Mouse (Mus musculus) spleen, adult 12 weeks (tissue): ENCODE measurements at regions not wholly inside any gene's neighbourhood (a gene's known extent, or its start where the extent isn't known, plus 50 kb on each side); places are given as distances from the start of the nearest gene placed in this dataset.

Source experiments
- DNase-seq: peaks from one replicate; pipeline ENCODE4 v3.0.0; 2022; ENCODE audit warnings: low spot score

- DNase-seq, result no peak
Observed at GRCm38 (mm10) chr10:17001320-17001719, 721.7 kb upstream of the Cited2 start.

DNA sequence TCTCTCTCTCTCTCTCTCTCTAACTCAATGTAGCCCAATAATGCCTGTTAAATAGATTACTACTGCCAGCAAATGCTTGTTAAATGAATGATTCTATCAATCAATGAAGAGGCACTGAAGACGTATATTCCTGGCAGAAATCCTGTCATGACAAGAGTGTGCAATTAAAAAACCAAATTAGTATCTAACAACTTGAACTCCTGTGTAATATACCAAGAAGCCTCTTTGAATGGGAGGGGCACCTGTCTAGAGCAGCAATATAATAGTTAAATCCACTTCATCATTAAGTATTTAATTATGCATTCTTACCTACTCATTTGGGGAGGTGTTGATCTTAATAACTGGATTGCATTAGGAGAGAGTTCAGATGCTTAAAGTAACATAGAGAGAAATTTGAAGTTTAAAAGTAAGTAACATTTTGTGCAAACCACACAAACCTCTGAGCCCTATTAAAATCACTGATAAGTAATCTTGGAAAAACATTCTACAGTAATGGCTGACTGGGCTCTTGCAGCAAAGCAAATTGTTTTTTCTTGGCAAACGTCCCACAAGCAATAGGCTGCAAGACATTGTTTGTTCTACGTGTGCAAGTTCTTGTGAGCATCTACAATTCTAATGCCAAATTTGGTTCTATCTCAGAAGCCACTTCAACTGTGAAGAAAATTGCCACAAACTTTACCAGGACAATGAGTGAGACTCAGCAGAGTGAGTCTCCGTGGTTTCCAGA, 719.7 kb upstream of the Cited2 start:
- no peak for DNase-seq

- no peak for DNase-seq
Observed at GRCm38 (mm10) chr10:17008683-17009082, 714.3 kb upstream of the Cited2 start.

DNA sequence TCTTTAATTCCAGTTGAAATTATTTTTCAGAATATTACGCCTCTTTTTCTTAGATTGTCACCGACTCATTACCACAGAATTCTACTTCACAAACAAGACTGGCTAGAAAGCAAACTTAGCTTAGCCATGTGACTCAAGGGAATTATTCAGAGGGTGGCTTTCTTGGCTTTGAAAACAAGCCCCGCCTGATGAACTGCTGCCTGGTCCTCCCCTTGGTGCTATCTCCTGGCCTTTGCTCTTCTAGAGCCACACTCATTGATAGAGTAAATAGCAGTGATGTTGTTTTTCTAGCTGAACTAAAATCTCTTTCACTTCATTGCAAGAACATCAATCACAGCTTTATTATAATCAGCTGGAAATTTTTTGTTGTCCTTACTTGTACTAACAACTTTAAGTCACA, 713.0 kb upstream of the Cited2 start:
- no peak for DNase-seq

GRCm38 (mm10) chr10:17011876-17012275, 711.1 kb upstream of the Cited2 start:
- no peak for DNase-seq

GRCm38 (mm10) chr10:17012541-17012975, 710.5 kb upstream of the Cited2 start:
- DNase-seq, result no peak

DNA sequence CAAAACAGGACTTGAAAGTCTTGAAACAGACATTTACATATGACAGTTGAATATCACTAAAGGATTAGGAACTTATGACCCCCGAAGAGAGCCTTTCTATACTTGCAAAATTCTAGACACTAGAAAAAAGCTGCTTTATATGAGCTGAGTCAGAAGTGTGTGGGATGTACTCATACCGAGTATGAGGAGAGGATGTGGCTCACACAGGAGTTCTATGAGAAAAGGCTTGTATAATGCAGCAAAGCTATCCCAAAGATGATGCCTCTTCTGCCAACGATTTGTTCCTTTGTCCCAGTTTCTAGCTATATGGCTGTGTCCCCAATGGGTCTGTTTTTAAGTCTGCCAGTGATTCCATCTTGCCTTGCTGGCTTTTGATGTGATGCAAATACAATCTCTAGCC, 708.2 kb upstream of the Cited2 start:
- no peak for DNase-seq

- DNase-seq, result no peak
Observed at GRCm38 (mm10) chr10:17016854-17017253, 706.2 kb upstream of the Cited2 start.

GRCm38 (mm10) chr10:17022216-17023158, 700.5 kb upstream of the Cited2 start:
- no peak for DNase-seq

DNA sequence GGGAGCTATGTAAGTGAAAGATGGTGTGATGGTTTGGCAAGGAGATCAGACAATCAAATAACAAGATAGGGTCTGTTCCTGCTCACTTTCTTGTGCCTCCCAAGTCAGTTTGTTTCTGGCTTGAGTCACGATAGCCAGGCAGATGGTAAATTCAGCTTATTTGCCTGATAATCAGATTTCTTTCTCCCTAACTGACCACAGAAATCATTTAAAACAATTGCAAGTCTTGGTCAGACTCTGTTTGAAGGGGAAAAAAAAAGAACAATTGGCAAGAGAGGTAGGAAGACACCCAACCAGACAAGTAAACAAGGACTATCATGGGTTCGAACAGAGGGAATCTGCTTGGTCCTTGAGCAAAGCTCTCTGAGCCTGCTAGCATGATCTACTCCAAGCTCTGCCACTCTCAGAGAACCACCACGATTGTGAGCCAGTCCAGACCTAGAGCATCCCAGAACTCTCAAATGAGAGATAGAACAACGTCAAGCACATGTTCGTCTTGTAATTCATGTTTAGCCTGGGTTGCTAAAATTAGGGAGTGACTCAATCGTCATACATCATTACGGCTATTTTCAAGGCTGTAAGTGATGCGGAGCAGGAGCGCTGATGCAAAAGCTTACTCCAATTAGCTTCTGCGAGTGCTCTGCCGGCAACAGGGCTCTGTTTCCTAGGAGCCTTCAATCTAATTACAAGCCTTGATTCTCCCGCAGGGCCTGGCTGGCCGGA, 699.3 kb upstream of the Cited2 start:
- DNase-seq, result no peak

DNA sequence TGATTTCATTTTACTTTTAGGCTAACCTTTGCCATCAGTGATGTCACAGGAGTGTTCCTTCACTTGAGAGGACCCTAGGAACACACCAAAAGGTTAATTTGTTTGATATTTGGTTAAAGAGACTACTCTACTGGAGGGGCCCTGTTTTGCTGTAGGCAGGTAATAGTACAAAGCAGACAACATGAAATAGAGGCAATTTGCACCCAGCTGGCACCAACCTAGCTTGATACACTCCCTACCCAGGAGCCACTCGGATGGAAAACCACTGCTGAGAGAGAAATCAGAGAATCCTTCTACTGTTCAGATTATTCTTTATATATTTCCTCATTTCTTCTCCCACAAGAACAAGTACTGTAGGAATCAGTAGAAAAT, 698.7 kb upstream of the Cited2 start:
- DNase-seq, result no peak

DNA sequence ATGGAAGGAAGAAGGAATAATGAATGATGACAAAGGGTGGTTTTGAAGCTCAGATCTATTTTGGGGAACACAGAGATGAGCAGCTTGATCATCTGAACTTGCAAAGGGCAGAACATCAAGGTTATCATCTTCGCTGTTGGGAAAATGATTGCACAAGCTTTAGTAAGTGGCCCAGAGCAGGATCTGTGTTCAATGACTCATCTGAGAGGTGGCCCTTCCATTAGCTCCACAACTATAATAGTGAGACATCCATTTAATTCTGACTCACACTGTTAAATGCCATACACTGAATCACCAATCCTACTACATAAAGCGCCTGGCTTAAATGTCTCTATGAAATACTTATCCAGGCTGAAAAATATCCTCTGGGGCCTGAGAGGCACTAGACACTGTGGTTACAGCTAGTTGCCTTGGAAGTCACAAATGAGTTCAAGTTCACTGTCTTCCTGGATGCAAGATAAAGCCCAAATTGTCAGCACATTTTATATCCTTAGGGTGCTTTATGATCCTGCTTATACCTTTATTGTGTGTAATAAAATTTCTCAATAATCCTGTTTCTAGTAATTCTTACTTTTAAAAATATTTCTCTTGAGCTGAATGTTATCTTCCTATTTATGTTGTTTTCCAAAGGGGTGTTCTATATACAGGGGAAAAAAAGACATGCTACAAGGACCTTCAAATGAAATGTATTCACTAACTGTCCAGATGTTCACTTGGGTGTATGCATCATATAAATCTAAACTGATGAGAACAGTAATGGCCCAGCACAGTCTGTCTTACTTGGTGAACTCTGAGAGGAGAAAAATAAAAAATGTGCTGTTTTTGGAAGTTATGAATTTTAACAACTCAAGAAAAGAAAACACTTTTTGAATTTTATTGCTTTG, 687.9 kb upstream of the Cited2 start:
- DNase-seq, result no peak

GRCm38 (mm10) chr10:17038259-17039043, 684.6 kb upstream of the Cited2 start:
- no peak for DNase-seq

- no peak for DNase-seq
Observed at GRCm38 (mm10) chr10:17042090-17042489, 680.9 kb upstream of the Cited2 start.

DNA sequence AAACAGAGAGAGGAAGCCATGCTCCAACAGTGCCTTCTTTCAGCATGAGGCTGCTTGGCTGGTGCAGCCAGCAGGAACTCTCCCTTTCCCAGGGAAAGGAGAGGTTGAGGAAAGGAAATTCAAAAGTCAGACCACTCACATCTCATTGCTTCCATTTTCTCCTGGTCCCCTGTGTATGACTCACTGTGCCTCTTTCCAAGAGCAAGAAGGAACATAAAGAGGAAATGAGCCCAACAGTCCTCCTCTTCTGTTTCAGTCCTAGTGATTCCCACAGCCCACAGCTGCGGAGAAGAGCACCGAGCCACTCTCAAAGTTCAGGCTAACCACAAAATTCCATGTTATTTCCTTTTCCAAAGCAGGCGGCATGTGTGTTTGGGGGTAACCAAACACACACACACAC, 680.0 kb upstream of the Cited2 start:
- no peak for DNase-seq

GRCm38 (mm10) chr10:17046765-17047164, 676.3 kb upstream of the Cited2 start:
- no peak for DNase-seq

DNA sequence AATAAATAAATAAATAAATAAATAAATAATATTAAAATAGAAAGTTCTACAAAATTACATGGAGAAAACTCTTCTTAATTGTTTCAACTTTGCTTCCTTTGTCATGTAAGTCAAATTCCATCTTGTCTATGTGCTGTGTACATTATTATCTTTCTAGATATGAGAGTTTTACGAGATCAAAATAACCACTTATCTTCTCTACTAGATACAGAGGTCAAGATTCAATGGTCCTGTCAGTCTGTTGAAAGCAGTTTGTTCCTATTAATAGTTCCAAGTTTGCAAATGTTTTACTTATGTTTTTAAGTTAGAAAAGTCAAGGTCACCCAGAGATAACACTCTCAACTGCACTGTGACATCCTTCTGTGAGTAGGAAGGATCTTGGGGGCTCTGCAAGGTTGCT, 650.1 kb upstream of the Cited2 start:
- DNase-seq, result no peak

- no peak for DNase-seq
Observed at GRCm38 (mm10) chr10:17074013-17074401, 649.0 kb upstream of the Cited2 start.

GRCm38 (mm10) chr10:17074402-17075027, 648.5 kb upstream of the Cited2 start:
- no peak for DNase-seq

DNA sequence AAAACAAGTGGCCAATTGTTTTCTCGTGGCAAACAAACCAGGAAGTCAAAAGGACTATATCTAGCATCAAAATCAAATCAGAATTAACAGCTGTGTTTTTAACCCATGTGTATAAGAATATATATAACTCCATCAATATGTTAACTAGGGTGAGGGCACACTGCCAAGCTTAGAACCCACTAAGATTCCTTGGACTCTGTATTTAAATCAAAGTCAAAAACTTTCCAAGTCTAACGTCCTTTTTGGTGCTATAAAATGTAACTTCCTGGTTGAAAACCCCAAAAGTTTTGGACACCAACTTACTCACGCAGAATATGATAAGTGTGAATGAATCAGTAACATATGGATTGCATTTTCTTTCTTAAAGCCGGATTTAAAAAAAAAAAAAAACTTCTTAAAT, 647.9 kb upstream of the Cited2 start:
- no peak for DNase-seq
